Mouse (Mus musculus): ENCODE measurements around the gene Celsr2. TPM values are rescaled to one million over a fixed set of nuclear protein-coding genes. Genes with fewer than 3 reads are reported as not detected.

Gene Celsr2
- total RNA-seq, 2 experiments from 2014 or later = 5.6 to 8.1 TPM

DNA sequence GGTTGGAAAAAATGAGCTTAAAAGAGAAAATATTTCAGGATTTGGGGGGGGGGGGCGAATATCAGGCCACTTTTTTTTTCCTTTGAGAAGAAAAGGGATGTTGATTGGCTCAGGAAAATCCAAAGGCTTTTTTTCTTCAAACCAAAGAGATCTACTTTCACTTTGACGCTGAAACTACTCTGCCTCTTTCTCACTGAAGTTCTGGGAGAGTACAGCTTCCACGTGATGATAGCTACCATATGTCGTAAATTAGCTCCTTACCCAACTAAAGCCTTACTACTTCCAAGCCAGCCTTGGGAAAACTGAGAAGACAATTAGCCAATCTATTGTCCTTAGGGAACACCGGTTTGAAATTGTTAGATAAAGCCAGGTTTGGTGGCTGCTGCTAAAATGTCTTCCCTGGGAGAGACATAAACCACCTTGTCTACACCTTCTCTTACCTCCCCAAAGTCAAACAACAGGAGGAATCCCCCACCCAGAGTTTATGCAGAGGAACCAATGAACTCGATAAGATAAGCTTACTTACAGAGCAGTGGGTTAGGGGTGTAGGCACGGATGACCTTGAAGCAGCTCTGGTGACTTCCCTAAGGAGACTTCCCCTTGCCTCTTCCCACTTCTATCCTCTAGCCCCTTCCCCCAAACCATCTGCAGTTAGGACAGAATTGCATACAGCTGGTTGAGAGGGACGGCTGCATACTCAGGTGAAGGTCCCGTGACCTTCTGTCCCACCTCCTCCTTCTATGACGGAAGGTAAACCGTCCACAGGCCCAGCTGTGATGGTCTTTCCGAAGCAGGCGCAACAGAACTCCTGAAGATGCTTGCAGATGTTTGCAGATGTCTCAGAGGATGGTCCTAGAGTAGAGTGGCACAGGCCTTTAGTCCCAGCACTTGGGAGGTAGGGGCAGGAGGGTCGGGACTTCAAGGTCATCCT, 33.1 kb downstream of the Celsr2 start:
- no peak for DNase-seq

DNA sequence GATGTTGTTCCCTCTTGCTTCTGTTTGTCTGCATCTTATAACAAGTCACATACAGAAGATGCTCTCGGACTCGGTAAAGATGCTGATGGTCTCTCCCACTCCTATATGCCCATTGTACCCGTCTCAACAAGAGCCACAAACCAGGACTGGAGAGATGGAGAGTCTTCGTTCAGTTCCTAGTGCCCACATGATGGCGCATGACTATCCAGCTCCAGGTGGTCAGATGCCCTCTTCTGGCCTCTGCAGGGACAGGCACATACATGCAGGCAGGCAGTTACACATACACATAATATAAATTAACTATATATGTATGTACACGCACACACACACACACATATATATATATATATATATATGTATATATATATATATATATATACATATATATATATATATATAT, 34.7 kb downstream of the Celsr2 start:
- no peak for DNase-seq

DNA sequence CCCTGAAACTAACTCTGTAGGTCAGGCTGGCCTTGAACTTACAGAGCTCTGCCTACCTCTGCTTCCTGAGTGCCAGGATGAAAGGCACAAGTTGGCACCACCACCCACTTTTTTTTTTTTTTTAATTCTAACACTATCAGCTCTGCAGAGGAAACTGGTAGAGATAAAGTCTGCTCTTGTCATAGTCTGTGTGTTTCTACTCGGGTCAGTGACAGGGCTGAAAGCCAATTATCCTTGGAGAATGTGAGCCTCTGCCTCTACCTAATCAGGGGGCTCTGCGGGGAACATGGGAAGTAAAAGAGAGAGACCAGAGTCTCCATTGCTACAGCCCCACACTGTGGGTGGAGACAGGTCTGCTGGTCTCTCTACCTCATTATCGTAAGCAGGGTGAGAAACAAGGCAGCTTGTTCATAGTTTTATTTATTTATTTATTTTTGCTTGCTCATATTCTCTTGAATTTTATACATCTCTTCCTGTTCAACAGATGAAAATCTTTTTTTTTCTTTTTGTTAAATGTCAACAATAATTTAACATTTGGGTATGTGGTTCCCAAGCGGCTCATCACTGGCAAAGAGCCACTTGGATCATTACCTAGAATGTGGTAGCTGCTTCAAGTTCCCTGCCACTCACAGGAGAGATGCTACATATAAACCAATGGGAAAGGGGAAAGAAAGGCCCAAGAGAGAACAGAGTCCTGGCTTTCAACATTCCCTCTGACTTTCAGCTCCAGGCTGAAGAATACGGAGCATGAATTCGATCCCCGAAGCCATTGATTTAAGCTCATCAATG, 36.3 kb downstream of the Celsr2 start:
- DNase-seq = no peak

DNA sequence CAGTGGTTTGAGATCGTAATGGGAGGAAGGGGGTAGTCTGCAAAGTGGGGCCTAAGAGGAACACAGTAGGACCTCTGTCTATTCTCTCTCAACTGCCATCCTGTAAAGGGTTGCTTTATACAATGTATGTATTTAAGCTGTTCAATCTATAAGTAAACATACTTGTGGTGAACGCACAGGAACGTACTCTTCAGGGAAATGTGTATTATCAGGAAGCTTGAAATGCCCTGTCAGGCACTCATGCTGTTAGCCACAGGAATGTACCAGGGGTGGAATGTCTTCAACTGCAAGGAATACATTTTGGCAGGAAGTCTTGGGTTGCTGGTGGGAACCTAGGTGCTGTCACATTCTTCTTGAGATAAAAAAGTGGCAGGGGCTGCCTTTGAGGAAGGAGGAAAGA, 42.7 kb downstream of the Celsr2 start:
- no peak for DNase-seq

DNA sequence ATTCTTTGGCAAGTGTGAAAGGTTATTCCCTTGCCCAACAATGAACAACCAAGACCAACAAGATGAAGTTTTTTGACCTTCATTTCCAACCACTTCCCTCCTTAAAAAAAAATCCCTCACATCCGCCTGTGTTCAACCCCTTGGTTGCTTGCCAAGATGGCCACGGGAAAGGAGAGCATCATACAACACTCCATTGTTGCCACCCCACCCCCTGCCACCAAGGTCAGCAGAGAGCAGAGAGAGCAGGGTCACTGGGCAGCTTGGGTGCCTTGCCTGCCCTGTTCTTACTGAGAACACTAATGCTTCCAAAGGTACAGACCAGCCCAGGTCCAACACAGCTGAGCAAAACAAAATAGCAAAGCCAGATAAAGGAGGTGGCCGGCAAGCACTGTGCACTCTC, 43.1 kb downstream of the Celsr2 start:
- DNase-seq = peak; percentile 28 to 51

DNA sequence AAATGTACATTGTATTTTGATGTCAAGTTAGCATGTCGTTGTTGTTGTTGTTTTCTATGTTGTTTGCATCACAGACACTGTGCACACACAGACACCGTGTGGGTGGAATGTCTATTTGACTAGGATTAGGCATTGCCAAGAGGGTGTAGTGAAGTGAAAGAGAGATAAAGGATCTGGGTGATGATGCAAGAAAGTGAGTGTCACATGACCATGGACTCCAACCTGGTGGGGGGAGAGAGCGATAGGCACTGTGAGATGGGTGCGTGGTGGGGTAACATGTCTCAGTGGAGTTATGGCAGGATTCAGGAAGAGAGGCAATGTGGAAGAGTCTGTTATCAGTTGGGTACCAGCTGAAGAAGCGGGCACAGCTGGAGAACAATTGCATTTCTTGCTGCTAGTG, 46.6 kb downstream of the Celsr2 start:
- DNase-seq = no peak

DNA sequence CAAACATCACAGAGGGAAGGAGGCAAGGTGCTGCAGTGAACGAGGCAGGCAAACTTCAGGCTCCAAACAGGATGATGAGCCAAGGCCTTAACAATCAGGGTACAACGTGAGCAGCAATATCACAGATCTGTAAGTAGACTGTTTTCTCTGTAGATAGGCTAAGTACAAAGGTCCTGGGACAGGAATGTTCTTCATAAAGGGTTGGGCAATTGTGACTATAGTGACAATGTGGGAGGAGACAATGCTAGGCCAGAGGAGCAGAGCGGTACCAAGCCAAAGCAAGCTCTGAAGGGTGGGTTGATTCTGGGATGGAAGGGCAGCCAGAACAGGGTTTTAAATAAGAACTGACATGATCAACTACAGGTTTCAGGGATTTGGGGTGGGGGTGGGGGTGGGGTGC, 47.5 kb downstream of the Celsr2 start:
- DNase-seq = no peak

DNA sequence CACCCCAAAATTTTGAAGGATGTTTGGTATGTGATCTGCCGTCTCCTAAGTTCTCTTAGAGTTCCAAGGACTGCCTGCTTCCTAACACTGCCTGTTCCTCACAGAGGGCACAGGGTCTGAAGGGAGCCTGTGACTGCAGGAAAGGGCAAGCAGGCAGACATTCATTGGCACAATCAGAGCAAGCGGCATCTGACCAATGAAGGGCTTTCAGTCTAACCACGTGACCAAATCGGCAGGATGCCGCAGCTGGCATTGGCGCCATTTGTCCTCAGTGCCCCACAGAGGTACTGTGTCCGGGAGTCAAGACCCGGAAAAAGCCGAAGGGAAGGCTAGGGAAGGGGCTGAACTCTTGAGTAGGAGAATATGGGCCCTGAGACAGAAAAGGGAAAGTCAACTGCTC, 48.2 kb downstream of the Celsr2 start:
- DNase-seq = no peak

DNA sequence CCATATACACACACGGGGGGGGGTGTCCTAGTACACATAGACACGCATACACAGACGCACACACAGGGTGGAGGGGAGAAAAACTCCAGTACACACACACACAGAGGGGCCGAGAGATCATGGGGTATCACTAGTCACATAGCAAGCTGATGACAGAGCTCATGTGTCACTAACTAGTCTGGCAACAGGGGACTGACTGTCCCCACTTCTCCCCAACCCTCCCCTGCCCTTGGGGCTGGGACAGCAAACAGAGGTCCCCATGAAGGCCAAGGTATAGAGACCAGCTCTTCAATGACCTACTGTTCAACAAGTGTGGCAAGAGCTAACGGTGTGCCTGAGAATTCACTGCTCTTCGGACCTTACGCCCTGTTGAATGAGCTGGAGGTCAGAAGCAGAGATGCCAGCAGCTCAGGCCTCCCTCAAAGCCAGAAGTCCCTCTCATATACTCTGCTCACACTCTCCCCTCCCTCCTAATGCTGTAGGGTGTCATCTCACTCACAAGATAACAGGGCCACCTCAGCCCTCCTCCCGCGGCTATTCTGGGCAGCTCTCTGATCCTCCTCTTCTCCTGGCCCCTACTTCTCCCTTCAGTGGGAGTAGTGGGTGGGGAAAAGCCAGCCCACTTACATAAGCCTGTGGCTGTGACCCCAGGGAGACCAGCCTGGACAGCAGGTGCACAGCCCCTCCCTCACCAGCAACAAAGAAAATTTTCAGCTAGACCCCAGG, 50.9 kb downstream of the Celsr2 start, which contains the start of gene Mybphl:
Gene Mybphl (plus strand): TSS at position 642 of the 726 bp plus-strand sequence.
- no peak for DNase-seq

DNA sequence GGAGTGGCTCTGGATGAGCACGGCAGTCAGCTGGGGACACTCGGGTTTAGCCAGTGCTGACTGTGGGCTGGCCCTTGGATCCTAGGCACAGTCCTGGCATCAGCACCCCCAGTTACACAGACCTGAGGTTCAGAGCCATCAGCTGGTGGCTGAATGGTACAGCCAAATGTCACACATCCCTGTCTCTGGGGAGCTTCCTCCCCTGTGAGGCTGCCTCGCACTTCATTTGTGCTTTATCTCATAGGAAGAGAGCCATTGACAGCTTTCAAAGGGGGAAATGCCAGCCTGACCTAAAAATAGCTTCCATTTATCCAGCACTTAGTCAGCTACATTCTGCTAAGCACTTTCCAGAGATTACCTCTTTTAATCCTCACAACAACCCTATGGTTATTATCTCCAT, 51.7 kb downstream of the Celsr2 start:
- DNase-seq = no peak

DNA sequence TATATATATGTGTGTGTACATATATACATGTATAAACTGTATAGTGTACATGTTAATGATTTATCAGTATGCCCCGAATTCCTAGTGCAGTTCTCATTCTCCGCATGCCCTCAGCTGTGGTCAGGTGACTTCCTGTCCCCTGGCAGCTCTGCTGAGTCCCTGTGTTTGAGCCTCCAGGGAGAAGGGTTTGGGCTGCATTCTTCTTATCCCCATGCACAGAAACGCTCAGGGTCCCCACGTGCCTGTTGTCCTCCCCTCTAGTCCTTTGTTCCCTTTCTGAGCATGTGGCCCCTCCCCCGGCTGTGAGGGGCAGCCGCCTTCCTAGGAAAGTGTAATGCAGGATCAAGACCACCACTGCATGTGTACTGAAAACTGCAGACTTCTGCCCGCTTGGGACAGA, 54.5 kb downstream of the Celsr2 start:
- DNase-seq = no peak

DNA sequence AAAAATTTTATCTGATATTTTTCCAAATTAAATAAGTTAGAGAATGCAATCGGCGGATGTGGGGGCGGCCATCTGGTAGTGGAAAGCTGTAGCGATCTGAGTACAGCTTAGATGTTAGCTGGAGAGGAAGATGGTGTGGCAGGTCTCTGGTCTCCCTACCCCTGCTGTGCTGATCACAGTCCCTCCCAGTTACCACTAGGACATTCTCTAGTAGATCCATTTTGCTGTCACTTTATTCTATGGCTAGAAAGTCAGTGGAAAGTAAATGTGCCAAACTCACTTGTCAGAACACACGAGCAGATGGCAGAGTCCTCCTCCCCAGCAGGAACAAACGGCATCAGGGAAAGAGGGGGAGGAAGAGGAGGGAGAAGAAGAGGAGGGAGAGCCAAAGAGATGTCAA, 56.9 kb downstream of the Celsr2 start:
- DNase-seq = no peak

DNA sequence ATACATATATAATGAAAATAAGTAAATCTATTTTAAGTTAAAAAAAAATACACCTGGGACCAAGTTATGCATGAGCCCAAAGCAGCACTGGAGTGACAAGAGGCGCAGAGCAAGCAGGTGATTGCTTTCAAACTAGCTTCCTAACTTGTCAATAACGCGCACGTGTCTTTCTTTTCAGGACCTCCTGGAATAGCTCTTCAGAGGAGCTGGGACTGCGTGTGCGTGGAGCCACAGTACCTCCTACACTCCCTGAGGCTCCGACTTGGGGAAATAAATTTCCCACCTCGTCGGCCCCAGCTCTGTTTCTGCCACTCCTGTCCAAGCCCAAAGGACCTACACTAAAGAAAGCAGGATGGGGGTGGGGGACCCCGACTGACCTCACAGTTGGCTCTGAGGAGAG, 58.3 kb downstream of the Celsr2 start:
- no peak for DNase-seq

DNA sequence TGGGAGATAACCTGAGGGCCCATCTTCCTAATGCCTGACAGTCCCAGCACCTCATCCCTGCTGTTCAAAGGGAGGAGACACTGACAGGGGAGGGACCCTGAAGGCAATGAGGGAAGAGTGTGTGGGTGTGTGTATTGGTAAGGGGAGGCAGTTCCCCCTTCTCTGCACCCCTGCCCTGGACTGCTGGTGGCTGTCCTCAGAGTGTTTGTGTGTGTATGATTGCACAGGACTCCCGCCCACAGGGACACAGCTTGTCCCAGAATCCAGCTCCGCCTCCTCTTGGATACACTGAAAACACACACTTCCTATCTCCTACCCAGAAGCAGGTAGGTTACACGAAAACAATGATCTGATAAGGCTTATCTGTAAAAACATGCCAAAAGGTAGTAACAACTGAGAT, 60.1 kb downstream of the Celsr2 start:
- DNase-seq = no peak

DNA sequence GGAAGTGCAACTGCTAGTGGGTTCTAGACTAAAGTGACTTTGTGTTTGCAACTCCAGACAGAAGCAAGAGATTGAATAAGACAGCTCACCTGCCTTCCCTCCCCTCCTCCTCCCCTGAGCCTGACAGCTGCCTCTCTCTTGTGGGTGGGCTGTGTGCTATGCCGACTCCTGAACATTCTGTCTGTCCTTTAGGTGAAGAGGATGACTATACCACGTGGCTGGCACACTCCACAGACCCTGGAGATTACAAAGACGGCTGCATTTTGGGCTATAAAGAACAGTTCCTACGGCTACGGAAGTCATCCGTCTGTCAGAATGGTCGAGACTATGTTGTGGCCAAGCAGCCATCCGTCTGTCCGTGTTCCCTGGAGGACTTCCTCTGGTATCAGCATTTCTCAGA, 67.0 kb downstream of the Celsr2 start:
- no peak for DNase-seq

DNA sequence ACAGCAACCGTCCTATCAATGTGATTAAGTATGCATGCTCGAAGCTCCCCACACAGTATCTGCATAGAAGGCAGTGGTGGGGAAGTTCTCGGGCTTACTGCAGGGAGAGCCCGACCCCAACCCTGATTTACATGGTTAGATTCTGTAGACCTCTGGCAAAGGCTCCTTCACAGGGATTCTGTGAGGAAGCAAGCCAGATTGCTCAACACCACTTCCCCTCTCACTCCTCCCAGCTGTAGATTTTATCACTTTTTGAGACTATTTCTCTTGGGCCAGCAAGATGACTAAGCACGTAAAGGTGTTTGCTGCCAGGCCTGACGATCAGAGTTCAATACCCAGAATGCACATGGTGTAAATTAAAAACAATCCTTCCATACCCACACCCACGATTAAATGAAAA, 69.5 kb downstream of the Celsr2 start:
- no peak for DNase-seq

DNA sequence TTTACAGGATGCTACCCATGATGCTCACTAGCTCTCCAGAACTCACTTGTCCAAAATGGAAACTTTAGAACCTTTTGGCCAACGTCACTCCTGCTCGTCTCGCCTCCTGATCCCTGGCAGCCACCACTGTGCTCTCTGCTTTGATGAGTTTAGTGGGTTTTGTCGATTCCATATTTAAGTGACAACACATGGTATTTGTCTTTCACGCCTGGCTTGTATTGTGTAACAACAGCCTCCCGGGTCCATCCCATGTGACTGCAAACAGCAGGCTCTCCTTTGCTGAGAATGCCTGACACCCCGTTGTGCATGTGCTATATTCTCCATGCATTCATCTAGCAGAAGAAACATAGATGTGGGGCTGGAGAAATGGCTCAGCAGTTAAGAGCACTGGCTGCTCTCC, 73.2 kb downstream of the Celsr2 start:
- no peak for DNase-seq

DNA sequence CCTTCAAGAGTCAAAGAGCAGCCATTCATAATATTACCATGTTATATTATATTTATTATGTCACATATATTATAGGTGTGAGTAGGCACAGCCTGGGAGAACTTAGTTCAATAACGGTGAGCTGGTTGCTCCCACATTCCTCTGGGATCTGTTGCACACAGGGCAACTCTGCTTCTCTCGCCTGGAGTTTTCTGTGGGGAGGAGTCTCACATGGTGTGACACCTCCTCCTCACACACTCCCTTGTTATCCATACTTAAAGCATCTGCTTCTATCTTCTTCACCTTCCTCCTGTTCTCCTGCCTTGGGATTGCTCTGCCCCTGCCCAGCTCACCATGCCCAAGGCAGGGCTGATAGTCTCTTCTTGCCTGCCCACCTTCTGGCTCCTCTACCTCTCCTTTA, 74.3 kb downstream of the Celsr2 start:
- DNase-seq = no peak
